Mouse (Mus musculus) urinary bladder, postnatal 4 days (tissue): ENCODE data around the gene Atp6v1a.

Source experiments
- DNase-seq, 2 experiments: peaks; one replicate each; pipeline ENCODE4 v3.0.0; 2021 to 2022; ENCODE audit warnings: low spot score in 2 of 2

Atp6v1a gene

DNA sequence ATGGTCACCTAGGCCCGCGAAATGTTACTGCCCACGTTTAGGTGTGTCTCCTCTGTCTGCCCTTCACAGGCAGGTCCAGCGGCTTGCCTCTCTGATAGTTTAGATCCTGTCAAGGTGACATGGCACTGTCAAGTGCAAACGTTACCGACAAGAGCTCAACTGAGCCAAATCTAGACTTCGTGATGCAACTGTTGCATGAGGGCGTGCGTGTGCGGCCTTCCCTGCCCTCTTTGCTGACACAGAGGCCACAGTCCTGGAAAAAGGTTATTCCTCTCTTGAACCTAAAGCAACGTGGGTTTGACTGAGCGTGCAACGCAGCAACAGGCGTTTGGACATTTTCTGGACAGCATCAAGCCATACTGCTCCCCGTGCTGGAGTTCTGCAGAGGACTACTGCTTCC, 78.2 kb downstream of the Atp6v1a start:
- no peak for DNase-seq

DNA sequence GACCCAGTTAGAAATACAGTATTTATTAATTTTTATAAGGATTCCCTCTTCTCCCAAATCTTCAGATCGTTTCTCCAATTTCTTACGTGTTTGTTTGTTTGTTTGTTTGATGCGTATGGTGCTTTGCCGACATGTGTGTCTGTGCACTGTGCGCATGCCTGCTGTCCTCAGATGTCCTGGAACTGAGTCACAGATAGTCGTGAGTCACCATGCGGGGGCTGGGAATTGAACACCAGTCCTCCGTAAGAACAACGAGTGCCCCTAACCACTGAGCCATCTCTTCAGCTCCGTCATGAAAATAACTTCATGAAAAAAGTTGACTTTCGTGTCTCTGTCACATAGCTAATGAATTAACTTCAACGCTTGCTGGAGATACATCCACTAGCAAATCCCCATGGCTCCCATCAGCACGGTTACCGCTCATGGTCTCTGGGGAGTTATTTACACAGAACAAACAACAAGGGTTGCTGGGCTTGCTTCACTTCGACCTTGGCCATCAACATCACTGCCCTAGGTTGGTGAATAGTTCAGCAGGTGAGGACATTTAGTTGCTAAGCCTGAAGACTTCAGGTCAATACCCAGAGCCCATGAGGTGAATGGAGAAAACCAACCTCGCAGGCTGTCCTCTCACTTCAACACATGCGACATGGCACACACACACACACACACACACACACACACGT, 78.8 kb downstream of the Atp6v1a start:
- no peak for DNase-seq

DNA sequence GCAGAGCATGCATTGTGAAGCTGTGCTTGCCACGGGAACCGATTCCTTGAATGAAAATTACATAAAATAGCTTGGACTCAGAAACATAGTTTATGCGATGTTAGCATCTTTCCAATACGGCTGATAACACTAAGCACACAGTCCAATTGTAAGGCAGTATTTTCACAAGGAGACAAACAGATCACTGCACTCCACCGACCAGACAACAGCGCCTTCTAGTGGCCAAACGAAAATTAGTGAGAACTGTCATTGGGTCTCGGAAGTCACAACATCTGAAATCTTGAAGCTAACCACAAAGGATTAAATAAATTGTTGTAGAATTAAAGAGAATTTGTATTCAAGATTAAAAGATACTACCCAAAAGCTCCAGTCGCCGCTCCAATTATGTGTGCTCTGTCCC, 80.8 kb downstream of the Atp6v1a start:
- peak; percentile 38 to 77 for DNase-seq

DNA sequence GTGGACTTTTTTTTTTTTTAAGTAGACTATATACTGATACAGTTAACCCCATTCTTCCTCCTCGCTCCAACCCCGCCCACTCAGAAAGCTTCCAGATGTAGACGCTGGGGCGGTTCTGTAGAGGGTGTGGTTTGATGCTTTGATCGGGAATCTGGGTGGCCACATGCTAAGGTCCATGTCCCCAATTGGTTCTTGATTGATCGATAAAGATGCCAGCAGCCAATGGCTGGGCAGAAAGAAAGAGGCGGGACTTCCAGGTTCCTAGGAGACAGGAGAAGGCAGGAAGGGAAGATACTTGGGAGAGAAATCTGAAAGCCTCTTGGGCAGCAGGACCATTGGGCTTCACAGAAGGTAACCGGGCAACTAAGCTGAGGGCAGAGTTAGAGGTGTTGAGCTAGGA, 83.7 kb downstream of the Atp6v1a start:
- DNase-seq = peak in 1 of 2 experiments; percentile 45

DNA sequence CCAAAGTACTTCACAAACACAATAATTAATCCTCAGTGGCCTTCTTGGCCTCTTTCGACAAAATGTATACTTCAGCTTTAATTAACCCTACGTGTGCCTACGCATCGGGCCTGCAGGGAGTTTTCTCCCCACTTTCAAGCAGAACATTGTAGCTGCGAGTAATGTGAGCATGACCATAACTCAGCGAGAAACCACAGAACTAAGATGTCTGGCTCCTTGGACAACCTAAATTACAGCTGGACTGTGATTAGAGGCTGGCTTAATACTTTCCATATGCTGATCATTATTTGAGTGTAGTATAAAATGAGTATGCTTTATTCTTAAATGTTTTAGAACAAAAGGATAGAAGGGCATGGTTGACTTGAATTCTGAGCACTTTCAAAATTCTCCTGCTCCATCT, 86.2 kb downstream of the Atp6v1a start:
- no peak for DNase-seq

DNA sequence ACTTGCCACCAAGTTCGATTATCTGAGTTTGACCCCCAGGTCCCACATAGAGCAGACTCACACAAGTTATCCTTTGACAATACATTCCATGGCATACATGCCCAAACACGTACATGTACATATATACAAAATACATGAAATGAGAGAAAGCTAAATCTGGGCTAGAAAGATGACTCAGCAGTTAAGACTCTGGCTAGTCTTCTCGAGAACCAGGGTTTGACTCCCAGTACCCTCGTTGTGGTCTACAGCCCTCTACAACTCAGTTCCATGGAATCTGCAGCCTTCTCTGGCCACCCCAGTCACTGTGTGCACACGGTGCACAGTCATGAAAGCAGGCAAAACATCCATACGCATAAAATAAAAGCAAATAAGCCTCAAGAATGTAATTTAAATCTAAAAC, 87.1 kb downstream of the Atp6v1a start:
- DNase-seq = no peak

DNA sequence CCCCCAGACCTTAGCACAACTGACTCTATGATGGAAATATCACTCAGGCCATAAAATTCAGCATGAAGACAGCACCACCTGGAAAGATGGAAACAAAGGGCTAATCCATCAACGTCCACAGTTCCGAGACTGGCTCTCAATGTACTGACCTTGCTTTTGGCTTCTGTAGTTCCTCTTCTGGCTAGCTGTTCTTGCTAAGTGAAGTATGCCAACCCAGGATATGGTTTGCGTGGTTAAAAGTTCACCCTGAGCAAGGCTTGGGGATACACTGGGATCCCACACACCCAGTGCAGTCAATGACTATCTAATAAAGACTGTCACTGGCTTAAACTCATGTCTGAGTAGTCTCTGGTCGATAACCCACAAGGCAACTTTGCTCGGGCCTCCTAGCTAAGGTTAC, 89.4 kb downstream of the Atp6v1a start:
- peak in 1 of 2 experiments; percentile 16 for DNase-seq

DNA sequence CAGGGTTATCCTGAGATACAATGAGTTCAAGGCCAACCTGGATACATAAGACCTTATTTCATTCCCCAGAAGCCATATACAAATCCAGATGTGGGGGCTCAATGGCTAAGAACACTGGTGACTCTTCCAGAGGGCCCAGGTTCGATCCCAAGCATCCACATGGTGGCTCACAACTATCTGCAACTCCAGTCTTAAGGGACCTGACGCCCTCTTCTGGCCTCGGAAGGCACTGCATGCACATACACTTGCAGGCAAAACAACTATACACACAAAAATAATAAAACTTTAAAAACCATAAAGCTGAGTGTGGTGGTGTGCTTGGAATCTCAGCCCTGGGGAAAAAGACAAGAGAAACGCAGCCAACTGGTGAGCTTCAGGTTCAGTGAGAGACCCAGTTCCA, 100.4 kb downstream of the Atp6v1a start:
- no peak for DNase-seq
